Mouse (Mus musculus): Measurements from ENCODE around the gene Akap8l. TPM values are rescaled to one million over a fixed set of nuclear protein-coding genes. Genes with fewer than 3 reads are reported as not detected.

The Akap8l gene
- total and polyA plus RNA-seq, 3 experiments: 74.1 to 398 (median 117) TPM

Small RNAs within 50 kb of the gene (microRNA-seq; reads per million reads assigned to microRNA genes)
- 0 reads per million in 2 experiments for gene Gm22201

Other genes with a start within 250 kb of the Akap8l start
- gene Notch3, start 183.8 kb downstream of the Akap8l start, total RNA-seq (2021): 10 to 100 TPM in 1 of 2 experiments, 1 to 10 TPM in 1; 5.6 to 11.7 TPM
- gene Notch3, start 183.8 kb downstream of the Akap8l start, polyA plus RNA-seq (2012; rRNA removed): 35.5 and 44.3 TPM in 2 replicates
- under 1 TPM; 0.23 to 0.48 TPM for gene Ephx3, start 161.1 kb downstream of the Akap8l start, total RNA-seq (2021)
- gene Ephx3, start 161.1 kb downstream of the Akap8l start, polyA plus RNA-seq (2012; rRNA removed): 0.81 and 0.96 TPM in 2 replicates
- gene Brd4, start 65.9 kb downstream of the Akap8l start, total RNA-seq (2021): 100 to 1,000 TPM in 1 of 2 experiments, 10 to 100 TPM in 1; 76.0 to 146 TPM
- 30.6 and 42.8 TPM in 2 replicates for gene Brd4, start 65.9 kb downstream of the Akap8l start, polyA plus RNA-seq (2012; rRNA removed)
- 10 to 100 TPM; 58.1 to 88.6 TPM for gene Akap8, start 29.4 kb downstream of the Akap8l start, total RNA-seq (2021)
- 79.3 and 90.7 TPM in 2 replicates for gene Akap8, start 29.4 kb downstream of the Akap8l start, polyA plus RNA-seq (2012; rRNA removed)
- 10 to 100 TPM; 45.9 to 48.9 TPM for gene Wiz, start 38.8 kb upstream of the Akap8l start, total RNA-seq (2021)
- gene Wiz, start 38.8 kb upstream of the Akap8l start, polyA plus RNA-seq (2012; rRNA removed): 58.3 and 64.0 TPM in 2 replicates
- 1 to 10 TPM; 1.2 to 1.6 TPM for gene Rasal3, start 53.0 kb upstream of the Akap8l start, total RNA-seq (2021)
- gene Rasal3, start 53.0 kb upstream of the Akap8l start, polyA plus RNA-seq (2012; rRNA removed): 3.3 and 4.1 TPM in 2 replicates
- gene Pglyrp2, start 73.6 kb upstream of the Akap8l start, total RNA-seq (2021): under 1 TPM; 0.29 to 0.35 TPM
- 0.82 and 0.87 TPM in 2 replicates for gene Pglyrp2, start 73.6 kb upstream of the Akap8l start, polyA plus RNA-seq (2012; rRNA removed)
- not detected for gene Cyp4f39, start 102.1 kb upstream of the Akap8l start, total RNA-seq (2021)
- not detected in 2 replicates for gene Cyp4f39, start 102.1 kb upstream of the Akap8l start, polyA plus RNA-seq (2012; rRNA removed)
- 10 to 100 TPM in 1 of 2 experiments, 1 to 10 TPM in 1; 7.2 to 10.3 TPM for gene Cyp4f17, start 155.4 kb upstream of the Akap8l start, total RNA-seq (2021)
- gene Cyp4f17, start 155.4 kb upstream of the Akap8l start, polyA plus RNA-seq (2012; rRNA removed): 13.0 and 16.2 TPM in 2 replicates
- 10 to 100 TPM; 10.8 to 11.3 TPM for gene Cyp4f16, start 186.0 kb upstream of the Akap8l start, total RNA-seq (2021)
- gene Cyp4f16, start 186.0 kb upstream of the Akap8l start, polyA plus RNA-seq (2012; rRNA removed): 10.2 and 13.0 TPM in 2 replicates

Measured in adrenal gland, adult 2 months (tissue).